Mouse (Mus musculus): ENCODE results near the gene Ccdc7a. TPM values are rescaled to one million over a fixed set of nuclear protein-coding genes. Genes with fewer than 3 reads are reported as not detected.
"Not testable (repeated sequence)": the region's sequence is repeated elsewhere in the genome, so short reads cannot be mapped to it uniquely, and the experiment has no call there.

The Ccdc7a gene
- not detected for total RNA-seq (2021)
- long read RNA-seq, experiment 1 = 0 reads
- long read RNA-seq, experiment 2 = 0 reads

- DNase-seq (ENCODE audit: low spot score in 2 of 2) = not testable (repeated sequence)
Observed at GRCm38 (mm10) chr8:129065417-129065816, at the start of gene Ccdc7a. Gene Ccdc7a (minus strand): TSS chr8:129065517.

- DNase-seq (ENCODE audit: low spot score in 2 of 2) = not testable (repeated sequence)
Observed at GRCm38 (mm10) chr8:129066834-129067233, 1.5 kb upstream of the Ccdc7a start, which contains the start of gene Ccdc7b. Gene Ccdc7b (plus strand): TSS chr8:129067134.

- DNase-seq (ENCODE audit: low spot score in 2 of 2) = no peak
Observed at GRCm38 (mm10) chr8:128991389-128991788, 73.9 kb downstream of the Ccdc7a start.

DNA sequence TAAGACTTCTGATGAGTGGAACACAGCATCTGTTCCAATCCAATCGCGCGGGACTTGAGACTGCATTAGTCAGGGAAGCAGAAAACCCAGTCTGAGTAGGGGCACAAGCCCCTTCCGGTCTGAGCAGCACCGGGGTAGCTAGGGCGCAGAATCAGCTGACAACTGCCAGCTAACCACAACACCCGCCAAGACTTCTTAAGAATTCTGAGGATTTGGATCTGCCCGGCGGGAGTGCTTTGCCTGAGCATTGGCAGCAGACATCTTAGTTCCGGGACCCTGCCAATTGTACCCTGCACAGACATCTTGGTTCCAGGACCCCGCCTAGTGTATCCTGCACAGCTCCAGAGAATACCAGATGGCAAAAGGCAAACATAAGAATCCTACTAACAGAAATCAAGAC, 116.4 kb downstream of the Ccdc7a start:
- DNase-seq (ENCODE audit: low spot score in 2 of 2) = not testable (repeated sequence)

GRCm38 (mm10) chr8:128941022-128941641, 124.2 kb downstream of the Ccdc7a start:
- DNase-seq (ENCODE audit: low spot score in 2 of 2) = peak; percentile 41 to 60

- no peak for DNase-seq (ENCODE audit: low spot score in 2 of 2)
Observed at GRCm38 (mm10) chr8:128933446-128933845, 131.9 kb downstream of the Ccdc7a start.

DNA sequence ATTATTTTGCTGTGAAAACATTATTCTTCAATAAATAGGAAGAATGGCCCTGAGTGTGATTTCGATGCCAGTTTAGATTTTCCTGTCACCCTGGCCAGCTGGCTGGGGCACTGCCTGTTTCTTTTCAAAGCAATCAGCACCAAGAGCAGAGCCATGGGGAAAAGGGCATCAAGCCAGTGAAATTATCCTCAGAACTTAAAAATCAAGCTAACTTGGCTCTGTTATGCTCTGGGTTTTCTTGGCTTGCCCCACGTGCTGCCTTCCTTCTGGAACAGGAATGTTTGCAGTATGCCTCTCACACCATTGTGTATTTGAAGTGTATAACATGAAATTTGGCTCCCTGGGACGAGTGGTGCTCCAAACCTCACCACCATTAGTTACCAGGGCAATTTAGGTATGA, 182.6 kb downstream of the Ccdc7a start:
- no peak for DNase-seq (ENCODE audit: low spot score in 2 of 2)

- no peak for DNase-seq (ENCODE audit: low spot score in 2 of 2)
Observed at GRCm38 (mm10) chr8:128843749-128844148, 221.6 kb downstream of the Ccdc7a start.

GRCm38 (mm10) chr8:128812521-128812920, 252.8 kb downstream of the Ccdc7a start:
- no peak for DNase-seq (ENCODE audit: low spot score in 2 of 2)

DNA sequence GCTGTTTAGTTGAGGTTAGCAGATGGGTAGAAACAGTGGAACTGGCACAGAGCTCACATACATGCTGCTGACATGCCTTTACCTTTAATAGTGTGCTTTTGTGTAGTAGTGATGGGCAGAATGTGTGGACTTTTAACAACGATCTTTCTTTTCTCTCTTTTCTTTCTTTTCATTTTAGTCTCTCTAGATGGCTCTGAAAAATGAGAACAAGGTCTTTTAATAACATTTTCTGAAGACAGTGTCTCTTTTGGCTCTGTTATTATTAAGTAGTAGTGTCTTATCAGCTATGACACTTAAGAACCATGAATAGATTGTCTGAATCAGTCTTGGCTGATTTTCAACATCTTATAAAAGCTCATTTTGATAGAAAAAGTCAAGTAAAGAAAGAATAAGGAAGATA, 266.7 kb downstream of the Ccdc7a start, which contains the start of gene Gm3952:
Gene Gm3952, minus strand, starts transcription at position 101 of the 400 bp plus-strand sequence.
- DNase-seq (ENCODE audit: low spot score in 2 of 2) = no peak

DNA sequence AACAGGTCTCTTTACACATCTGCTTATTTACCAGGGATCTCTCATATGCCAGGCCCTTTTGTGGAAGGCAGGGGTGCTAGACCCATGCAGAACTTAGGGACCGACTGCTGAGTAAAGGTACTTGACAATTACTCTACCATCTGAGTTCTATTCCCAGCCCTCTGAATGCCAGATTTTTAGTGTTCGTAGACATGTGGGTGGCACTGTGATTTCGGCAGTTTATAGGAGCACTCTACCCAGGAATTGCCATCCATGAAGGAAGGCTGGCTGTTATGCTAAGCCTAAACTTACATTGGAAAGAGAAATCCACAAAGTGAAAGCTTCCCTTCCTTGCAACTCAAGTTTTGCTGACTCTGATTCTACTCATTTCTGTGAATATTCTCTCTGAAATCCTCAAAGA, 329.6 kb downstream of the Ccdc7a start:
- peak in 1 of 2 experiments; percentile 10 for DNase-seq (ENCODE audit: low spot score in 2 of 2)

- no peak for DNase-seq (ENCODE audit: low spot score in 2 of 2)
Observed at GRCm38 (mm10) chr8:128734118-128734517, 331.2 kb downstream of the Ccdc7a start.

GRCm38 (mm10) chr8:128732254-128732653, 333.1 kb downstream of the Ccdc7a start:
- no peak for DNase-seq (ENCODE audit: low spot score in 2 of 2)

GRCm38 (mm10) chr8:128727213-128727612, 338.1 kb downstream of the Ccdc7a start:
- no peak for DNase-seq (ENCODE audit: low spot score in 2 of 2)

- DNase-seq (ENCODE audit: low spot score in 2 of 2) = peak in 1 of 2 experiments; percentile 15
Observed at GRCm38 (mm10) chr8:128724819-128725218, 340.5 kb downstream of the Ccdc7a start.

DNA sequence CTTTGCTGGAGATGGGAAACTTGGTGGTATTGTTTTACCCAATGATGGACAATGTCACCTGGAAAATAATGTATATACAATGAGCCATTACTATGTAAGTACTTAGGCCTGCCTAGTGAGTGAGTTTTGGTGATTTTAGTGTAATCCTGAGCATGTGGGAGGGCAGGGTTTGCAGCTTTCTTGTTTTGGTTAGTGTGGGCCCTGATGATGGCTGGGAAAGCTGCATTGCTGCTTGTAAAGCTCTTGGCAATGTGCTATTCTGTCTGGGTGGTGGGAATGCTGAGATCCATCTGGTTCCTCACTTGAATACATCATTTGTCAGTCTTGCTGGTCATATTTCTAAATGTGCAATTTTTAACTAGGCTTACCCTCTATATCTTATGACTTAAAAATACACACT, 349.1 kb downstream of the Ccdc7a start:
- DNase-seq (ENCODE audit: low spot score in 2 of 2) = peak; percentile 12 to 50

DNA sequence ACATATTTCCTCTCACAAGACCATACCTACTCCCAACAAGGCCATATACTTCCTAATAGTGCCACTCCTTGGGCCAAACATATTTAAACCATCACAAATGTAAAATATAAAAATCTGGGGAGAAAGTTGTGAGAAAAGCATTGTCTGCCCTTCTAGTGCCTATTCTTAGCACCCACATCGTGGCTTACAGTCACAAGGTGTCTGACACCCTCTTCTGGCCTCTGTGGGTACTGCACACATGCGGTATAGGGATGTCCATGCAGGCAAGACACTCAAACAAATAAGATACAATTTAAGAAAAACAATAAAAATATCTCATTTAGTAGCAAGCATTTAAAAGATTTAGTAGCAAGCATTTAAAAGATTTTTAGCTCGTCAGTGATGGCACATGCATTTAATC, 356.1 kb downstream of the Ccdc7a start:
- DNase-seq (ENCODE audit: low spot score in 2 of 2) = peak; percentile 57 to 78

DNA sequence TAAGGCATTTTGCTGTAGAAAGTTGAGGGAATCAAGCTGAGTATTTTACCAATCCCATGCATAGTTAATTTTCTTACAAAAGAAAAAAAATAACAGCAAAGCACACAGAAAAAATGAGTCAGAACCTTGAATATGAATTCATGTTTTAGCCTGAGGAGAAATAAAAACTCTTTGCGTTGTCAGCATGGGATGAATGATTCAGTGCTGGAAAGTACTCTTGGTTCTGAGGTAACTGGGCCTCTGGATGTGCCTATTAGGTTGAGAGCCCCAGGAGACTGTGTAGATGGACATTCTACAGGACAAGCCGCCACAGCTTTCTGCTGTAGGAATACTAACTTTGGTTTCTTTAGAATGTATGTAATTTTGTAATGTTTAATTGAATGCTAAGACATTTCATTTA, 360.5 kb downstream of the Ccdc7a start:
- no peak for DNase-seq (ENCODE audit: low spot score in 2 of 2)

GRCm38 (mm10) chr8:128704376-128704775, 360.9 kb downstream of the Ccdc7a start:
- DNase-seq (ENCODE audit: low spot score in 2 of 2) = no peak

- no peak for DNase-seq (ENCODE audit: low spot score in 2 of 2)
Observed at GRCm38 (mm10) chr8:128697945-128698344, 367.4 kb downstream of the Ccdc7a start.

DNA sequence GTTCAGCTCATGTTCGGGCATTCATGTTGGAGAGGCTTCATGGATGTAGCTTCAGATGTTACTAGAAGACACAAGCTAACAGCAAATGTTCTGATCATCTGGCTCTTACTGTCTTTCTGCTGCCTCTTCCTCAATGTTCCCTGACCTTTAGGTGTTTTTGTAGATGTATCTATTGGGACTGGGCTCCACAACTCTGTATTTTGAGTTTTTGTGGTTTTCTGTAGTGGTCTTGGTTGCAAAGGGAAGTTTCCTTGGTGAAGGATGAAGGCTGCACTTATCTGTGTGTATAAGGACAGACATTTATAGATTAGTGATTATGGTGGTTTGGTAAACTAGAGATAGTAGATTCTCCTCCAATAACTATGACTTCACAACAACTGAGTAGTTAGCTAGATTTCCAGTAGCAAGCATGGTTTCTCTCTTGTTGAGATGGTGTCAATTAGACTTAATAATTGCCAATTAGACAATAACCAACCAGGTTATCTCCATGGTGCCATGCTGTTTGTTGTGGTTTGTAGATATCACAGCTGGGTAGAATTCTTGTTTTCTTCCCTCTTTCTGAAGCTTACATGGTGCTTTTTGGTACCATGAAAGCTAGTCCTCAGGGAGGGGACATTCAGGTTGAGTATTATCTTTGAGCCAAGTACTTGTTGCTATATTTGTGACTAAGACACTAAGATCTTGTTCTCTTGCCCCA, 368.5 kb downstream of the Ccdc7a start:
- no peak for DNase-seq (ENCODE audit: low spot score in 2 of 2)

GRCm38 (mm10) chr8:128690056-128690455, 375.3 kb downstream of the Ccdc7a start:
- no peak for DNase-seq (ENCODE audit: low spot score in 2 of 2)

DNA sequence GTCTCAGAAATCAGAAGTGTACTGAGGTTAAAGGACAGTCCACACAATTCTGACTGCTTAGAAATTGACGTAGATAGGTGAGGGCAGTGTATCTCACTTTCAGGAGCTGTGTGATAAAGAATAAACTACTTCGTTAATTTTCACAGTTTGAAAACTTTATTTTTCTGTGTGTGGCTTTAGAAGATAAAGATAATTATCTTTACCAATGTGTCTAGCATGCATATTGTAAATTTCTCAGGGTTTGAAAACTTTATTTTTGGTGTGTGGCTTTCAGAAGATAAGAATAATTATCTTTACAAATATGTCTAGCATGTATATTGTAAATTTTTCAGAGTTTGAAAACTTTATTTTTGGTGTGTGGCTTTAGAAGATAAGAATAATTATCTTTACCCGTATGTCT, 376.6 kb downstream of the Ccdc7a start:
- DNase-seq (ENCODE audit: low spot score in 2 of 2) = no peak
